Mouse (Mus musculus): Measurements from ENCODE around the gene Csnk2b. TPM values are rescaled to one million over a fixed set of nuclear protein-coding genes. Genes with fewer than 3 reads are reported as not detected.

Gene Csnk2b
- polyA plus RNA-seq, 1 experiment from 2014 or later, result 310 TPM

GRCm38 (mm10) chr17:35141971-35142370, 20.1 kb upstream of the Csnk2b start:
- Histone ChIP-seq H3K4me1 (replicated peaks; ENCODE audit: control insufficient read depth, insufficient read depth, low read length) (no peaks in the 10 kb centered on the region), H3K36me3 (ENCODE audit: control insufficient read depth, insufficient read depth, low read length) (peaks cover 41% of the 10 kb centered on the region), H3K9ac (ENCODE audit: low read depth, low read length) (no peak overlapping the region), H3K4me2 (replicated peaks; ENCODE audit: low read depth, low read length) (no peak overlapping the region), H3K27ac (ENCODE audit: low read depth, low read length) (no peak overlapping the region), H3K27me3 (ENCODE audit: control insufficient read depth, insufficient read depth, low read length) (no peaks in the 10 kb centered on the region), H3K4me3 (ENCODE audit: low read depth, low read length) (peak overlapping the region; percentile 4; the same call in 1 of the 2 replicates), H3K9me3 (ENCODE audit: control insufficient read depth, low read length) (no peaks in the 10 kb centered on the region)
- 92% methylated on average over 6 of the region's 6 CpGs for WGBS
- ATAC-seq (ENCODE audit: low FRiP score), result no peak
- no peak for DNase-seq (ENCODE audit: low spot score)

- DNase-seq (ENCODE audit: low spot score), result no peak
- Histone ChIP-seq H3K36me3 (ENCODE audit: control insufficient read depth, insufficient read depth, low read length) (peaks cover 39% of the 10 kb centered on the region), H3K9me3 (ENCODE audit: control insufficient read depth, low read length) (no peaks in the 10 kb centered on the region), H3K4me3 (ENCODE audit: low read depth, low read length) (no peak overlapping the region), H3K9ac (ENCODE audit: low read depth, low read length) (no peak overlapping the region), H3K27ac (ENCODE audit: low read depth, low read length) (no peak overlapping the region), H3K4me1 (replicated peaks; ENCODE audit: control insufficient read depth, insufficient read depth, low read length) (peaks cover 4% of the 10 kb centered on the region; the same call in 1 of the 2 replicates), H3K27me3 (ENCODE audit: control insufficient read depth, insufficient read depth, low read length) (no peaks in the 10 kb centered on the region), H3K4me2 (replicated peaks; ENCODE audit: low read depth, low read length) (no peak overlapping the region)
- ATAC-seq (ENCODE audit: low FRiP score), result no peak
- 77% methylated on average over 16 of the region's 16 CpGs for WGBS
These were observed 18.7 kb upstream of the Csnk2b start for GRCm38 (mm10) chr17:35140490-35140996.

- Histone ChIP-seq H3K9me3 (ENCODE audit: control insufficient read depth, low read length) (no peaks in the 10 kb centered on the region), H3K27ac (ENCODE audit: low read depth, low read length) (no peak overlapping the region), H3K9ac (ENCODE audit: low read depth, low read length) (no peak overlapping the region), H3K4me3 (ENCODE audit: low read depth, low read length) (no peak overlapping the region), H3K4me1 (replicated peaks; ENCODE audit: control insufficient read depth, insufficient read depth, low read length) (peaks cover 4% of the 10 kb centered on the region; the same call in 1 of the 2 replicates), H3K27me3 (ENCODE audit: control insufficient read depth, insufficient read depth, low read length) (no peaks in the 10 kb centered on the region), H3K4me2 (replicated peaks; ENCODE audit: low read depth, low read length) (no peak overlapping the region), H3K36me3 (ENCODE audit: control insufficient read depth, insufficient read depth, low read length) (peaks cover 36% of the 10 kb centered on the region)
- WGBS, result 93% methylated on average over 3 of the region's 3 CpGs
- ATAC-seq (ENCODE audit: low FRiP score), result no peak
- no peak for DNase-seq (ENCODE audit: low spot score)
These were observed 17.4 kb upstream of the Csnk2b start for GRCm38 (mm10) chr17:35139269-35139668.

- Histone ChIP-seq H3K27ac (ENCODE audit: low read depth, low read length) (peak overlapping the region; percentile 90), H3K36me3 (ENCODE audit: control insufficient read depth, insufficient read depth, low read length) (peaks cover 11% of the 10 kb centered on the region), H3K27me3 (ENCODE audit: control insufficient read depth, insufficient read depth, low read length) (no peaks in the 10 kb centered on the region), H3K9me3 (ENCODE audit: control insufficient read depth, low read length) (no peaks in the 10 kb centered on the region), H3K9ac (ENCODE audit: low read depth, low read length) (peak overlapping the region; percentile 84), H3K4me1 (replicated peaks; ENCODE audit: control insufficient read depth, insufficient read depth, low read length) (peaks cover 4% of the 10 kb centered on the region; the same call in 1 of the 2 replicates), H3K4me2 (replicated peaks; ENCODE audit: low read depth, low read length) (peak overlapping the region; percentile 78), H3K4me3 (ENCODE audit: low read depth, low read length) (peak overlapping the region; percentile 69)
- under 1% methylated on average over 43 of the region's 43 CpGs for WGBS
- peak; percentile 81 for ATAC-seq (ENCODE audit: low FRiP score)
- no peak for DNase-seq (ENCODE audit: low spot score)
These were observed 13.9 kb upstream of the Csnk2b start for GRCm38 (mm10) chr17:35135591-35136320.

GRCm38 (mm10) chr17:35134801-35135590, 13.1 kb upstream of the Csnk2b start, which contains the start of gene Bag6:
TSS of gene Bag6 (plus strand) at chr17:35135178.
- peak within 1 kb of the TSS; percentile 69 for H3K4me3 ChIP-seq (ENCODE audit: low read depth, low read length)
- no peaks in the 10 kb centered on the region for H3K27me3 ChIP-seq (ENCODE audit: control insufficient read depth, insufficient read depth, low read length)
- H3K4me1 ChIP-seq (replicated peaks; ENCODE audit: control insufficient read depth, insufficient read depth, low read length), result peaks cover 4% of the 10 kb centered on the region; the same call in 1 of the 2 replicates
- H3K27ac ChIP-seq (ENCODE audit: low read depth, low read length), result peak within 1 kb of the TSS; percentile 90
- DNase-seq (ENCODE audit: low spot score) (peak; percentile 97), ATAC-seq (ENCODE audit: low FRiP score) (peak; percentile 96)
- peak within 1 kb of the TSS; percentile 84 for H3K9ac ChIP-seq (ENCODE audit: low read depth, low read length)
- peaks cover 8% of the 10 kb centered on the region; the same call in 1 of the 2 replicates for H3K36me3 ChIP-seq (ENCODE audit: control insufficient read depth, insufficient read depth, low read length)
- WGBS, result under 1% methylated on average over 66 of the region's 66 CpGs
- no peaks in the 10 kb centered on the region for H3K9me3 ChIP-seq (ENCODE audit: control insufficient read depth, low read length)
- peak within 1 kb of the TSS; percentile 78 for H3K4me2 ChIP-seq (replicated peaks; ENCODE audit: low read depth, low read length)

- WGBS, result 94% methylated on average over 7 of the region's 7 CpGs
- Histone ChIP-seq H3K27me3 (ENCODE audit: control insufficient read depth, insufficient read depth, low read length) (no peaks in the 10 kb centered on the region), H3K27ac (ENCODE audit: low read depth, low read length) (no peak overlapping the region), H3K36me3 (ENCODE audit: control insufficient read depth, insufficient read depth, low read length) (peaks cover 1% of the 10 kb centered on the region; the same call in 1 of the 2 replicates), H3K4me2 (replicated peaks; ENCODE audit: low read depth, low read length) (no peak overlapping the region), H3K9me3 (ENCODE audit: control insufficient read depth, low read length) (no peaks in the 10 kb centered on the region), H3K4me3 (ENCODE audit: low read depth, low read length) (no peak overlapping the region), H3K9ac (ENCODE audit: low read depth, low read length) (no peak overlapping the region), H3K4me1 (replicated peaks; ENCODE audit: control insufficient read depth, insufficient read depth, low read length) (peaks cover 4% of the 10 kb centered on the region; the same call in 1 of the 2 replicates)
- DNase-seq (ENCODE audit: low spot score), result no peak
- ATAC-seq (ENCODE audit: low FRiP score), result no peak
These were observed 11.7 kb upstream of the Csnk2b start for GRCm38 (mm10) chr17:35133517-35133916.

- H3K36me3 ChIP-seq (ENCODE audit: control insufficient read depth, insufficient read depth, low read length), result no peaks in the 10 kb centered on the region
- H3K27ac ChIP-seq (ENCODE audit: low read depth, low read length), result no peak overlapping the region
- H3K27me3 ChIP-seq (ENCODE audit: control insufficient read depth, insufficient read depth, low read length), result no peaks in the 10 kb centered on the region
- 76% methylated on average over 3 of the region's 3 CpGs for WGBS
- H3K4me3 ChIP-seq (ENCODE audit: low read depth, low read length), result no peak overlapping the region
- no peak overlapping the region for H3K9ac ChIP-seq (ENCODE audit: low read depth, low read length)
- DNase-seq (ENCODE audit: low spot score) (no peak), ATAC-seq (ENCODE audit: low FRiP score) (no peak)
- peaks cover 4% of the 10 kb centered on the region; the same call in 1 of the 2 replicates for H3K4me1 ChIP-seq (replicated peaks; ENCODE audit: control insufficient read depth, insufficient read depth, low read length)
- no peaks in the 10 kb centered on the region for H3K9me3 ChIP-seq (ENCODE audit: control insufficient read depth, low read length)
- no peak overlapping the region for H3K4me2 ChIP-seq (replicated peaks; ENCODE audit: low read depth, low read length)
These were observed 10.3 kb upstream of the Csnk2b start for GRCm38 (mm10) chr17:35132174-35132560.

GRCm38 (mm10) chr17:35131500-35132173, 9.8 kb upstream of the Csnk2b start, which contains the start of gene Apom:
TSS of gene Apom (minus strand) at chr17:35132050.
- DNase-seq (ENCODE audit: low spot score), result no peak
- H3K9me3 ChIP-seq (ENCODE audit: control insufficient read depth, low read length), result no peaks in the 10 kb centered on the region
- 79% methylated on average over 15 of the region's 15 CpGs for WGBS
- H3K9ac ChIP-seq (ENCODE audit: low read depth, low read length), result no peak within 1 kb of the TSS
- H3K4me2 ChIP-seq (replicated peaks; ENCODE audit: low read depth, low read length), result no peak within 1 kb of the TSS
- H3K4me3 ChIP-seq (ENCODE audit: low read depth, low read length), result no peak within 1 kb of the TSS
- H3K36me3 ChIP-seq (ENCODE audit: control insufficient read depth, insufficient read depth, low read length), result no peaks in the 10 kb centered on the region
- peaks cover 3% of the 10 kb centered on the region; the same call in 1 of the 2 replicates for H3K4me1 ChIP-seq (replicated peaks; ENCODE audit: control insufficient read depth, insufficient read depth, low read length)
- H3K27me3 ChIP-seq (ENCODE audit: control insufficient read depth, insufficient read depth, low read length), result no peaks in the 10 kb centered on the region
- no peak for ATAC-seq (ENCODE audit: low FRiP score)
- no peak within 1 kb of the TSS for H3K27ac ChIP-seq (ENCODE audit: low read depth, low read length)
